24 mouse cellular contexts compared by ENCODE assay signal in the genomic region with DNA sequence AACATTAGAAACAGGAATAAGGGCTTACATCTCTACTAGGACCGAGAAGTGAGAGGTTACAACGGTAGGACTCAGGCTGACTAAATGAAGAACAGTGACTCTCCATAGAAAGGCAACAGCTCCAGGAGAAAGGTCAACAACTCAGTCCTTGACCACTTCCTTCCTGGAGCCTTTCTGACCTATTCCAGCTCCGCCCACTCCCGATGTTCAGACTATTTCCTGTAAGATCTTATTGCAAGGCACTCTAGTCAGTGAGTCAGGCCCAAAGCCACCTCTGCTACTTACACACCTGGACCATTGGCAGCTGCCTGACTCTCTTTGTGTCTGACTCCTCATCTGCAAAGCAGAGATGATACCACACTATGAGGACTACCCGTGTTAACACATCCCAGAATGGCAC. TPM values are rescaled to one million over a fixed set of nuclear protein-coding genes. Genes with fewer than 3 reads are reported as not detected.
DNase-seq lines count a peak whose midpoint lies in the region; ATAC-seq and TF ChIP-seq lines count a peak whose summit lies in the region.
"Had no signal": no experiment of that assay in that cellular context is flagged by ENCODE, and none has a peak within 500 bp of the region (broad histone marks: within the 10 kb centered on the region; RNA-seq: fewer than 3 reads in every experiment).

No protein-coding gene starts in this region.

- WGBS in spleen, adult 2 months, result 40% methylated on average over 5 of the region's 5 CpGs

- in situ Hi-C loops in Patski (cut with MboI; ENCODE audit: low pct_unique_long_range_greater_than_20kb), result loop anchor here (25.0 kb wide), 1 partner anchor 413 kb away; no protein-coding TSS in a partner anchor

- no peak overlapping the region for H3K4me3 ChIP-seq in spleen, adult 2 months (ENCODE audit: extremely low read depth, insufficient read depth, insufficient read length)
- H3K4me3 ChIP-seq: embryonic facial prominence, embryonic 13.5 days; forebrain, embryonic 10.5 days; heart, embryonic 13.5 days; layer of hippocampus, adult 2 months; left cerebral cortex, adult 2 months; limb, embryonic 12.5 days; liver, embryonic 15.5 days; neural tube, embryonic 13.5 days had no signal

- no peaks in the 10 kb centered on the region for H3K36me3 ChIP-seq in spleen, adult 2 months (ENCODE audit: control insufficient read depth, insufficient read depth, low read length)
- H3K36me3 ChIP-seq: embryonic facial prominence, embryonic 13.5 days; forebrain, embryonic 10.5 days; heart, embryonic 13.5 days; limb, embryonic 12.5 days; liver, embryonic 15.5 days; neural tube, embryonic 13.5 days had no signal

- peak overlapping the region; percentile 5; the same call in 1 of the 2 replicates for H3K27ac ChIP-seq in spleen, adult 2 months (ENCODE audit: insufficient read depth, low read length)
- H3K27ac ChIP-seq: embryonic facial prominence, embryonic 13.5 days; forebrain, embryonic 10.5 days; heart, embryonic 13.5 days; left cerebral cortex, adult 2 months; limb, embryonic 12.5 days; liver, embryonic 15.5 days; neural tube, embryonic 13.5 days had no signal

- H3K4me1 ChIP-seq in spleen, adult 2 months (ENCODE audit: control insufficient read depth, insufficient read depth, insufficient read length), result no peaks in the 10 kb centered on the region; the same call in 1 of the 2 replicates
- H3K4me1 ChIP-seq: embryonic facial prominence, embryonic 13.5 days; forebrain, embryonic 10.5 days; limb, embryonic 12.5 days; liver, embryonic 15.5 days; neural tube, embryonic 13.5 days had no signal

- CTCF ChIA-PET in Patski (lab: Charles Lee), result interaction anchor here (3.1 kb wide), 1 partner anchor 13 kb away, joined by 19 read pairs; no protein-coding TSS in a partner anchor

- peak; percentile 38 for ATAC-seq in Patski

- TF ChIP-seq CTCF in spleen, adult 2 months (IDR thresholded peaks at IDR 0.05; ENCODE audit: extremely low read depth, insufficient read depth, insufficient read length, insufficient replicate concordance), result no peak
- no peak for TF ChIP-seq CTCF in Patski (IDR thresholded peaks at IDR 0.05)

- POLR2A ChIA-PET in Patski (lab: Charles Lee), result no interaction called here

- no peaks in the 10 kb centered on the region for H3K27me3 ChIP-seq in spleen, adult 2 months (ENCODE audit: control insufficient read depth, insufficient read depth, low read length)
- no peaks in the 10 kb centered on the region for H3K27me3 ChIP-seq in Patski
- H3K27me3 ChIP-seq: embryonic facial prominence, embryonic 13.5 days; heart, embryonic 13.5 days; limb, embryonic 12.5 days; liver, embryonic 15.5 days; neural tube, embryonic 13.5 days had no signal

- no peak for TF ChIP-seq POLR2A in spleen, adult 2 months (IDR thresholded peaks at IDR 0.05; ENCODE audit: low read depth, low read length)

- DNase-seq in adrenal gland, postnatal 14 days, result peak; percentile 36
- no peak for DNase-seq in adrenal gland, adult 18-20 months (ENCODE audit: low spot score in 2 of 2)
- no peak for DNase-seq in spleen, adult 2 months (ENCODE audit: low read depth in 1 of 2, low spot score in 2 of 2)
- DNase-seq in spleen, postnatal 10 days (ENCODE audit: low spot score in 2 of 2), result no peak
- no peak for DNase-seq in Patski (ENCODE audit: low read depth, low spot score)
- DNase-seq in lung, postnatal 36 days, result peak; percentile 81
- DNase-seq in frontal cortex, postnatal 14 days (ENCODE audit: low spot score in 2 of 2), result no peak
- DNase-seq in cerebellum, postnatal 36 days, result no peak
- DNase-seq: cerebellum, adult 11 months; heart, postnatal 4 days had no signal

RNA-seq across cellular contexts. Expression of gene Gm47955, which starts 15.7 kb away (rescaled TPM):
- total RNA-seq in adrenal gland, postnatal 14 days (2021), result not detected in 2 replicates
- total RNA-seq in adrenal gland, adult 18-20 months (2021), result not detected
- polyA plus RNA-seq in spleen, adult 2 months (2012; rRNA removed), result not detected in 2 replicates
- polyA plus RNA-seq in Patski (2021), result not detected
- total RNA-seq: heart, postnatal 4 days; layer of hippocampus, adult 2 months; left cerebral cortex, adult 2 months; megakaryocyte, adult 5-6 weeks; MEL; midbrain, postnatal 0 days had no signal
- polyA plus RNA-seq: C2C12; embryonic facial prominence, embryonic 13.5 days; forebrain, embryonic 10.5 days; gonadal fat pad, adult 2 months; heart, embryonic 13.5 days; limb, embryonic 12.5 days; liver, embryonic 15.5 days; midbrain, postnatal 0 days; neural tube, embryonic 13.5 days; stomach, embryonic 14.5 days had no signal

RNA-seq across cellular contexts. Expression of gene Gm7544, which starts 19.9 kb away (rescaled TPM):
- not detected in 2 replicates for total RNA-seq in adrenal gland, postnatal 14 days (2021)
- total RNA-seq in adrenal gland, adult 18-20 months (2021), result not detected
- not detected in 2 replicates for polyA plus RNA-seq in spleen, adult 2 months (2012; rRNA removed)
- polyA plus RNA-seq in Patski (2021), result not detected
- total RNA-seq: heart, postnatal 4 days; layer of hippocampus, adult 2 months; left cerebral cortex, adult 2 months; megakaryocyte, adult 5-6 weeks; MEL; midbrain, postnatal 0 days had no signal
- polyA plus RNA-seq: C2C12; embryonic facial prominence, embryonic 13.5 days; forebrain, embryonic 10.5 days; gonadal fat pad, adult 2 months; heart, embryonic 13.5 days; limb, embryonic 12.5 days; liver, embryonic 15.5 days; midbrain, postnatal 0 days; neural tube, embryonic 13.5 days; stomach, embryonic 14.5 days had no signal

RNA-seq across cellular contexts. Expression of gene Gm47959, which starts 24.6 kb away (rescaled TPM):
- not detected in 2 replicates for total RNA-seq in adrenal gland, postnatal 14 days (2021)
- not detected for total RNA-seq in adrenal gland, adult 18-20 months (2021)
- polyA plus RNA-seq in spleen, adult 2 months (2012; rRNA removed), result not detected in 2 replicates
- not detected for polyA plus RNA-seq in Patski (2021)
- total RNA-seq: heart, postnatal 4 days; layer of hippocampus, adult 2 months; left cerebral cortex, adult 2 months; megakaryocyte, adult 5-6 weeks; MEL; midbrain, postnatal 0 days had no signal
- polyA plus RNA-seq: C2C12; embryonic facial prominence, embryonic 13.5 days; forebrain, embryonic 10.5 days; gonadal fat pad, adult 2 months; heart, embryonic 13.5 days; limb, embryonic 12.5 days; liver, embryonic 15.5 days; midbrain, postnatal 0 days; neural tube, embryonic 13.5 days; stomach, embryonic 14.5 days had no signal

RNA-seq across cellular contexts. Expression of gene A030003K21Rik, which starts 32.6 kb away (rescaled TPM):
- total RNA-seq in adrenal gland, postnatal 14 days (2021), result not detected in 2 replicates
- not detected for total RNA-seq in adrenal gland, adult 18-20 months (2021)
- not detected in 2 replicates for polyA plus RNA-seq in spleen, adult 2 months (2012; rRNA removed)
- polyA plus RNA-seq in Patski (2021), result not detected
- total RNA-seq: heart, postnatal 4 days; layer of hippocampus, adult 2 months; left cerebral cortex, adult 2 months; megakaryocyte, adult 5-6 weeks; MEL; midbrain, postnatal 0 days had no signal
- polyA plus RNA-seq: C2C12; embryonic facial prominence, embryonic 13.5 days; forebrain, embryonic 10.5 days; gonadal fat pad, adult 2 months; heart, embryonic 13.5 days; limb, embryonic 12.5 days; liver, embryonic 15.5 days; midbrain, postnatal 0 days; neural tube, embryonic 13.5 days; stomach, embryonic 14.5 days had no signal

RNA-seq across cellular contexts. Expression of gene Gm6217, which starts 44.6 kb away (rescaled TPM):
- not detected in 2 replicates for total RNA-seq in adrenal gland, postnatal 14 days (2021)
- not detected for total RNA-seq in adrenal gland, adult 18-20 months (2021)
- not detected in 2 replicates for polyA plus RNA-seq in spleen, adult 2 months (2012; rRNA removed)
- not detected for polyA plus RNA-seq in Patski (2021)
- total RNA-seq: heart, postnatal 4 days; layer of hippocampus, adult 2 months; left cerebral cortex, adult 2 months; megakaryocyte, adult 5-6 weeks; MEL; midbrain, postnatal 0 days had no signal
- polyA plus RNA-seq: C2C12; embryonic facial prominence, embryonic 13.5 days; forebrain, embryonic 10.5 days; gonadal fat pad, adult 2 months; heart, embryonic 13.5 days; limb, embryonic 12.5 days; liver, embryonic 15.5 days; midbrain, postnatal 0 days; neural tube, embryonic 13.5 days; stomach, embryonic 14.5 days had no signal

Comparison
In these comparisons a context has a peak if more than half of its experiments do, and no peak if none do; other contexts are left out.
1. DNase-seq: peak in adrenal gland, postnatal 14 days (single experiment) and lung, postnatal 36 days (single experiment); none in adrenal gland, adult 18-20 months (0 of 2), spleen, adult 2 months (0 of 2), spleen, postnatal 10 days (0 of 2), Patski (single experiment), frontal cortex, postnatal 14 days (0 of 2) and cerebellum, postnatal 36 days (0 of 2).